Mouse (Mus musculus): ENCODE data around the gene Sys1. TPM values are rescaled to one million over a fixed set of nuclear protein-coding genes. Genes with fewer than 3 reads are reported as not detected.
A peak's percentile ranks its signal among the peaks of the same experiment; 100 is the strongest.

The Sys1 gene
- 87.9 and 90.5 TPM in 2 replicates for polyA plus RNA-seq (2015; fragmentation: Nextera tagmentation; extraction: Ambion mirVana)

DNA sequence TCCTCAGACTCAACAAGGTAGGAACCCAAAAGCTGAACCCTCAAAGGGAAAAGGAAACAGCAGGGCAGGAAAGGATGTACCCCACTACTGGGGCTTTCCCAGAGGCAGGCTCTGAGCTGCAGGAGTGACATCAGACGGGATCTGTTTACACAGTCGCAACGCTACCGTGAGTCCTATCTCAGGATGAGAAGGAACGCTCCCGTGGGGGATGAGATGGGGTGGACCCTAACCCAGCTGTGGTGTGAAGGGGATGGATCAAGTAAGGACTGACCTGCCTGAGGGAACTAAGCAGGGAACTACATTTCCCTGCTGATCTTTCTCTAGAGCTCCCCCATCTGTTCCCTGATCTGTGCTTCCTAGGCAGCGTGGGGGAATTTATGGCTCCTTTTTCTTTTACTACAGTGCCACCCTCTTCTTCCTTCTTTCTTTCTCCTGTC, at the start of gene Sys1:
Gene Sys1 (plus strand): TSS at position 101 of the 437 bp plus-strand sequence.
- Histone ChIP-seq H3K27me3 (replicated peaks) (no peaks in the 10 kb centered on the region; the same call in 1 of the 2 replicates), H3K9me3 (no peaks in the 10 kb centered on the region), H3K36me3 (replicated peaks) (no peaks in the 10 kb centered on the region), H3K4me1 (peaks cover 9% of the 10 kb centered on the region), H3K27ac (no peak within 1 kb of the TSS), H3K4me2 (peak within 1 kb of the TSS; percentile 30), H3K9ac (peak within 1 kb of the TSS; percentile 13; the same call in 1 of the 2 replicates), H3K4me3 (no peak within 1 kb of the TSS)
- 5% methylated on average over 7 of the region's 7 CpGs for WGBS
- ATAC-seq (replicated peaks): no peak

- H3K36me3 ChIP-seq (replicated peaks): no peaks in the 10 kb centered on the region
These were observed 49.1 kb upstream of the Sys1 start for GRCm38 (mm10) chr2:164407708-164408107.

GRCm38 (mm10) chr2:164414167-164414566, 42.6 kb upstream of the Sys1 start:
- Histone ChIP-seq H3K36me3 (replicated peaks) (no peaks in the 10 kb centered on the region), H3K4me1 (no peaks in the 10 kb centered on the region), H3K27me3 (replicated peaks) (peaks cover 17% of the 10 kb centered on the region), H3K27ac (no peak overlapping the region), H3K9me3 (no peaks in the 10 kb centered on the region), H3K4me3 (peak overlapping the region; percentile 6), H3K9ac (no peak overlapping the region), H3K4me2 (peak overlapping the region; percentile 43)
- ATAC-seq (replicated peaks): no peak
- WGBS: 24% methylated on average over 28 of the region's 28 CpGs

More at GRCm38 (mm10) chr2:164407708-164408107, 49.1 kb upstream of the Sys1 start:
- Histone ChIP-seq H3K27me3 (replicated peaks) (peaks cover 77% of the 10 kb centered on the region), H3K9ac (no peak overlapping the region), H3K4me2 (no peak overlapping the region), H3K27ac (no peak overlapping the region), H3K9me3 (no peaks in the 10 kb centered on the region), H3K4me1 (peaks cover 12% of the 10 kb centered on the region; the same call in 1 of the 2 replicates), H3K4me3 (no peak overlapping the region)
- ATAC-seq (replicated peaks): no peak
- WGBS: 3% methylated on average over 22 of the region's 22 CpGs

GRCm38 (mm10) chr2:164414581-164414980, 42.2 kb upstream of the Sys1 start:
- WGBS: 73% methylated on average over 10 of the region's 10 CpGs

GRCm38 (mm10) chr2:164417198-164417597, 39.6 kb upstream of the Sys1 start:
- 3% methylated on average over 2 of the region's 2 CpGs for WGBS
- Histone ChIP-seq H3K27ac (no peak overlapping the region), H3K36me3 (replicated peaks) (no peaks in the 10 kb centered on the region), H3K9me3 (no peaks in the 10 kb centered on the region), H3K27me3 (replicated peaks) (peaks cover 3% of the 10 kb centered on the region; the same call in 1 of the 2 replicates), H3K4me3 (no peak overlapping the region), H3K4me2 (no peak overlapping the region), H3K9ac (no peak overlapping the region), H3K4me1 (no peaks in the 10 kb centered on the region)
- no peak for ATAC-seq (replicated peaks)

More at GRCm38 (mm10) chr2:164414581-164414980, 42.2 kb upstream of the Sys1 start:
- Histone ChIP-seq H3K27me3 (replicated peaks) (peaks cover 13% of the 10 kb centered on the region), H3K9me3 (no peaks in the 10 kb centered on the region), H3K4me1 (no peaks in the 10 kb centered on the region), H3K27ac (no peak overlapping the region), H3K9ac (no peak overlapping the region), H3K36me3 (replicated peaks) (no peaks in the 10 kb centered on the region), H3K4me2 (peak overlapping the region; percentile 43), H3K4me3 (peak overlapping the region; percentile 6; the same call in 1 of the 2 replicates)
- no peak for ATAC-seq (replicated peaks)

- H3K4me3 ChIP-seq: no peak overlapping the region
- no peak overlapping the region for H3K27ac ChIP-seq
- no peaks in the 10 kb centered on the region for H3K36me3 ChIP-seq (replicated peaks)
- ATAC-seq (replicated peaks): no peak
- H3K9me3 ChIP-seq: no peaks in the 10 kb centered on the region
- peaks cover 3% of the 10 kb centered on the region; the same call in 1 of the 2 replicates for H3K27me3 ChIP-seq (replicated peaks)
- H3K4me2 ChIP-seq: no peak overlapping the region
- no peaks in the 10 kb centered on the region for H3K4me1 ChIP-seq
- 29% methylated on average over 3 of the region's 3 CpGs for WGBS
- H3K9ac ChIP-seq: no peak overlapping the region
These were observed 38.4 kb upstream of the Sys1 start for GRCm38 (mm10) chr2:164418308-164418875.

- H3K27ac ChIP-seq: no peak overlapping the region
- no peak overlapping the region for H3K4me2 ChIP-seq
- no peaks in the 10 kb centered on the region for H3K9me3 ChIP-seq
- H3K27me3 ChIP-seq (replicated peaks): no peaks in the 10 kb centered on the region; the same call in 1 of the 2 replicates
- no peak overlapping the region for H3K4me3 ChIP-seq
- WGBS: 6% methylated on average over 3 of the region's 3 CpGs
- H3K9ac ChIP-seq: no peak overlapping the region
- no peak for ATAC-seq (replicated peaks)
- no peaks in the 10 kb centered on the region for H3K4me1 ChIP-seq
- no peaks in the 10 kb centered on the region for H3K36me3 ChIP-seq (replicated peaks)
These were observed 37.3 kb upstream of the Sys1 start for GRCm38 (mm10) chr2:164419489-164419888.

GRCm38 (mm10) chr2:164421306-164421705, 35.5 kb upstream of the Sys1 start:
- Histone ChIP-seq H3K27ac (no peak overlapping the region), H3K9me3 (no peaks in the 10 kb centered on the region), H3K4me2 (no peak overlapping the region), H3K27me3 (replicated peaks) (no peaks in the 10 kb centered on the region), H3K4me1 (no peaks in the 10 kb centered on the region), H3K36me3 (replicated peaks) (no peaks in the 10 kb centered on the region), H3K9ac (no peak overlapping the region), H3K4me3 (no peak overlapping the region)
- no peak for ATAC-seq (replicated peaks)
- 91% methylated on average over 7 of the region's 7 CpGs for WGBS

GRCm38 (mm10) chr2:164421979-164422378, 34.8 kb upstream of the Sys1 start:
- H3K4me1 ChIP-seq: no peaks in the 10 kb centered on the region
- no peak overlapping the region for H3K4me3 ChIP-seq
- no peak overlapping the region for H3K27ac ChIP-seq
- H3K9ac ChIP-seq: no peak overlapping the region
- H3K27me3 ChIP-seq (replicated peaks): no peaks in the 10 kb centered on the region
- H3K4me2 ChIP-seq: no peak overlapping the region
- H3K9me3 ChIP-seq: no peaks in the 10 kb centered on the region
- no peaks in the 10 kb centered on the region for H3K36me3 ChIP-seq (replicated peaks)
- WGBS: 89% methylated on average over 8 of the region's 8 CpGs
- no peak for ATAC-seq (replicated peaks)

- whole genome bisulfite sequencing: 90% methylated on average over 15 of the region's 15 CpGs
- Histone ChIP-seq H3K4me2 (no peak overlapping the region), H3K27ac (no peak overlapping the region), H3K9ac (no peak overlapping the region), H3K27me3 (replicated peaks) (no peaks in the 10 kb centered on the region), H3K4me3 (no peak overlapping the region), H3K36me3 (replicated peaks) (no peaks in the 10 kb centered on the region), H3K4me1 (no peaks in the 10 kb centered on the region), H3K9me3 (no peaks in the 10 kb centered on the region)
- no peak for ATAC-seq (replicated peaks)
These were observed 33.9 kb upstream of the Sys1 start for GRCm38 (mm10) chr2:164422675-164423393.

- no peak overlapping the region for H3K9ac ChIP-seq
- H3K36me3 ChIP-seq (replicated peaks): no peaks in the 10 kb centered on the region
- no peak overlapping the region for H3K4me3 ChIP-seq
- no peak overlapping the region for H3K27ac ChIP-seq
- no peak for ATAC-seq (replicated peaks)
- no peaks in the 10 kb centered on the region for H3K9me3 ChIP-seq
- no peaks in the 10 kb centered on the region for H3K4me1 ChIP-seq
- no peak overlapping the region for H3K4me2 ChIP-seq
- H3K27me3 ChIP-seq (replicated peaks): no peaks in the 10 kb centered on the region
- 89% methylated on average over 11 of the region's 11 CpGs for WGBS
These were observed 33.3 kb upstream of the Sys1 start for GRCm38 (mm10) chr2:164423464-164423863.

DNA sequence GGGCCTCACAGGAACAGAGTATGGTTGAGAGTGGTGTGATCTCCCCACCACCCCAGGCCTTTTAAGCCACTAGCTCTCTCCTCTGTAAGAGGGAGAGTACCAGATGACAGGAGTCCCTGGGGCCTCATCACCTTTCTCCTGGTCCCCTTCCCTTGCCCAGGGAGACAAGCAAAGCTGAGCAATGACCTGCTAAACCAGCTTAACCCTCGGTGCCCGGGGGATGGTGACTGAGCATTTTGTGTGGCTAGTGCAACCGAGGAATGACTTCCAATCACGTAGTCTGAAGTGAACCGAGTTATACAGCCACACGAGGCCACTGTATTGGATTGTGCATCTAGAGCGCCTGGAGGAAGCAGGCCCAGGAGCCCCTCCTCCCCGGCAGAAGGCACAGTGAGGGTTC, 32.4 kb upstream of the Sys1 start:
- no peak overlapping the region for H3K9ac ChIP-seq
- no peak overlapping the region for H3K4me2 ChIP-seq
- no peak for ATAC-seq (replicated peaks)
- no peaks in the 10 kb centered on the region for H3K27me3 ChIP-seq (replicated peaks)
- H3K27ac ChIP-seq: no peak overlapping the region
- no peak overlapping the region for H3K4me3 ChIP-seq
- H3K4me1 ChIP-seq: no peaks in the 10 kb centered on the region
- H3K9me3 ChIP-seq: no peaks in the 10 kb centered on the region
- H3K36me3 ChIP-seq (replicated peaks): no peaks in the 10 kb centered on the region
- WGBS: 86% methylated on average over 8 of the region's 8 CpGs

Measured in midbrain, embryonic 15.5 days (tissue).